Mouse (Mus musculus): ENCODE measurements around the gene Slc16a8. TPM values are rescaled to one million over a fixed set of nuclear protein-coding genes. Genes with fewer than 3 reads are reported as not detected.

Slc16a8 gene
- total RNA-seq, 1 experiment, result 0.58 TPM

- H3K36me3 ChIP-seq (ENCODE audit: control insufficient read depth, insufficient read depth, low read length, poor library complexity, severe bottlenecking), result no peaks in the 10 kb centered on the region
- in situ Hi-C loops (cut with MboI; ENCODE audit: low sequenced_read_pairs in 2 of 2, unreplicated experiment in 2 of 2), result no loop called here
- peaks cover 2 to 26% of the 10 kb centered on the region in 2 experiments; a peak in 3 of 4 replicates for H3K4me1 ChIP-seq (ENCODE audit: control insufficient read depth in 2 of 2, insufficient read depth in 2 of 2, low read length in 2 of 2, poor library complexity in 1 of 2)
- H3K4me3 ChIP-seq (ENCODE audit: insufficient read depth in 1 of 2, low read depth in 1 of 2, low read length in 2 of 2, poor library complexity in 1 of 2, severe bottlenecking in 1 of 2), result no peak overlapping the region
- TF ChIP-seq CHD2 (IDR thresholded peaks at IDR 0.05; ENCODE audit: low read depth, low read length) (no peak), MAFK (IDR thresholded peaks at IDR 0.05; ENCODE audit: insufficient read depth, low read depth, low read length) (no peak), HCFC1 (IDR thresholded peaks at IDR 0.05; ENCODE audit: borderline replicate concordance, insufficient read depth, low read length) (no peak), ZC3H11A (IDR thresholded peaks at IDR 0.05; ENCODE audit: borderline replicate concordance, low read depth, low read length) (no peak), ZNF384 (IDR thresholded peaks at IDR 0.05; ENCODE audit: low read depth, low read length) (no peak)
- H3K27ac ChIP-seq (ENCODE audit: insufficient read depth, low read depth, low read length, poor library complexity, severe bottlenecking), result no peak overlapping the region
- H3K9me3 ChIP-seq (ENCODE audit: control insufficient read depth, insufficient read depth, low read depth, low read length), result no peaks in the 10 kb centered on the region
- no peak for DNase-seq (ENCODE audit: low read depth, low spot score)
- no peak overlapping the region for H3K9ac ChIP-seq (ENCODE audit: insufficient read depth, low read depth, low read length, poor library complexity, severe bottlenecking)
Observed at GRCm38 (mm10) chr15:79208211-79208610, 46.4 kb downstream of the Slc16a8 start.

DNA sequence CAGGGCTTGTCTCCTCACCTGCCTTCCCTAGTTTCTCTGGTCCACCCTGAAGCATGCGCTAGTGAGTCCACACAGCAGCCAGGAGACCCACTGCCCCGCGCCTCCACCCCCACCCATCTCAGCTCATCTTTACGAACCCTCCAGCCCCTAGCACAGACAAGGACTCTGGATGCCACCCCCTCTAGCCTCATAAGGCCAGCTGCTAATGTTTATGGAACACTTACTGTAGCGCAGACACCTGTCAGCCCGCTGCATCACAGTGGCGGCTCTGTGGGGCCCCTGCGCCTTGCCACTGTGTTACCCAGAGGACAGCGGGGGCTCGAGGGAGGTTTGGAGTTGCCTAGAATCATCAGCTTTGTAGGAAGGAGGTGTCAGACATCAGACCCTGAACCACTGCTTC lies 52.0 kb downstream of the Slc16a8 start:
- Histone ChIP-seq H3K9ac (ENCODE audit: insufficient read depth, low read depth, low read length, poor library complexity, severe bottlenecking) (no peak overlapping the region), H3K27ac (ENCODE audit: insufficient read depth, low read depth, low read length, poor library complexity, severe bottlenecking) (no peak overlapping the region), H3K4me3 (ENCODE audit: insufficient read depth in 1 of 2, low read depth in 1 of 2, low read length in 2 of 2, poor library complexity in 1 of 2, severe bottlenecking in 1 of 2) (peak overlapping the region in 1 of 2 experiments; percentile 9; a peak in 1 of 4 replicates), H3K4me1 (ENCODE audit: control insufficient read depth in 2 of 2, insufficient read depth in 2 of 2, low read length in 2 of 2, poor library complexity in 1 of 2) (peaks cover 0 to 10% of the 10 kb centered on the region in 2 experiments; a peak in 1 of 4 replicates), H3K9me3 (ENCODE audit: control insufficient read depth, insufficient read depth, low read depth, low read length) (no peaks in the 10 kb centered on the region), H3K36me3 (ENCODE audit: control insufficient read depth, insufficient read depth, low read length, poor library complexity, severe bottlenecking) (no peaks in the 10 kb centered on the region)
- in situ Hi-C loops (cut with MboI; ENCODE audit: low sequenced_read_pairs in 2 of 2, unreplicated experiment in 2 of 2), result no loop called here
- no peak for DNase-seq (ENCODE audit: low read depth, low spot score)
- TF ChIP-seq CHD2 (IDR thresholded peaks at IDR 0.05; ENCODE audit: low read depth, low read length), result no peak
- TF ChIP-seq MAFK (IDR thresholded peaks at IDR 0.05; ENCODE audit: insufficient read depth, low read depth, low read length), result no peak
- no peak for TF ChIP-seq HCFC1 (IDR thresholded peaks at IDR 0.05; ENCODE audit: borderline replicate concordance, insufficient read depth, low read length)
- TF ChIP-seq ZC3H11A (IDR thresholded peaks at IDR 0.05; ENCODE audit: borderline replicate concordance, low read depth, low read length), result no peak
- TF ChIP-seq ZNF384 (IDR thresholded peaks at IDR 0.05; ENCODE audit: low read depth, low read length), result no peak

GRCm38 (mm10) chr15:79201491-79202150 lies 52.9 kb downstream of the Slc16a8 start:
- Histone ChIP-seq H3K9me3 (ENCODE audit: control insufficient read depth, insufficient read depth, low read depth, low read length) (no peaks in the 10 kb centered on the region), H3K4me3 (ENCODE audit: insufficient read depth in 1 of 2, low read depth in 1 of 2, low read length in 2 of 2, poor library complexity in 1 of 2, severe bottlenecking in 1 of 2) (no peak overlapping the region), H3K9ac (ENCODE audit: insufficient read depth, low read depth, low read length, poor library complexity, severe bottlenecking) (no peak overlapping the region), H3K36me3 (ENCODE audit: control insufficient read depth, insufficient read depth, low read length, poor library complexity, severe bottlenecking) (no peaks in the 10 kb centered on the region), H3K27ac (ENCODE audit: insufficient read depth, low read depth, low read length, poor library complexity, severe bottlenecking) (no peak overlapping the region), H3K4me1 (ENCODE audit: control insufficient read depth in 2 of 2, insufficient read depth in 2 of 2, low read length in 2 of 2, poor library complexity in 1 of 2) (peaks cover 0 to 5% of the 10 kb centered on the region in 2 experiments; a peak in 1 of 4 replicates)
- no peak for TF ChIP-seq HCFC1 (IDR thresholded peaks at IDR 0.05; ENCODE audit: borderline replicate concordance, insufficient read depth, low read length)
- TF ChIP-seq ZC3H11A (IDR thresholded peaks at IDR 0.05; ENCODE audit: borderline replicate concordance, low read depth, low read length), result no peak
- no peak for TF ChIP-seq CHD2 (IDR thresholded peaks at IDR 0.05; ENCODE audit: low read depth, low read length)
- TF ChIP-seq MAFK (IDR thresholded peaks at IDR 0.05; ENCODE audit: insufficient read depth, low read depth, low read length), result no peak
- no peak for TF ChIP-seq ZNF384 (IDR thresholded peaks at IDR 0.05; ENCODE audit: low read depth, low read length)
- in situ Hi-C loops (cut with MboI; ENCODE audit: low sequenced_read_pairs in 2 of 2, unreplicated experiment in 2 of 2), result no loop called here
- no peak for DNase-seq (ENCODE audit: low read depth, low spot score)

Other genes starting within 250 kb of the Slc16a8 start
- gene H1f0, start 226.3 kb downstream of the Slc16a8 start, total RNA-seq (2012; rRNA removed), result 39.9 and 41.0 TPM in 2 replicates
- gene Galr3, start 212.9 kb downstream of the Slc16a8 start, total RNA-seq (2012; rRNA removed), result not detected in 2 replicates
- gene Ankrd54, start 191.9 kb downstream of the Slc16a8 start, total RNA-seq (2012; rRNA removed), result 25.4 and 28.5 TPM in 2 replicates
- gene Eif3l, start 179.6 kb downstream of the Slc16a8 start, total RNA-seq (2012; rRNA removed), result 358 and 380 TPM in 2 replicates
- gene Micall1, start 145.9 kb downstream of the Slc16a8 start, total RNA-seq (2012; rRNA removed), result 7.7 and 7.8 TPM in 2 replicates
- gene Polr2f, start 113.8 kb downstream of the Slc16a8 start, total RNA-seq (2012; rRNA removed), result 238 and 318 TPM in 2 replicates
- gene 1700088E04Rik, start 113.5 kb downstream of the Slc16a8 start, total RNA-seq (2012; rRNA removed), result 1.9 and 2.6 TPM in 2 replicates
- 0.31 and 0.42 TPM in 2 replicates for gene Sox10, start 89.5 kb downstream of the Slc16a8 start, total RNA-seq (2012; rRNA removed)
- 61.0 and 85.9 TPM in 2 replicates for gene Pick1, start 25.6 kb downstream of the Slc16a8 start, total RNA-seq (2012; rRNA removed)
- 0.16 and 0.36 TPM in 2 replicates for gene Gm49486, start 25.4 kb downstream of the Slc16a8 start, total RNA-seq (2012; rRNA removed)
- gene Baiap2l2, start 30.8 kb upstream of the Slc16a8 start, total RNA-seq (2012; rRNA removed), result 0.13 and 0.58 TPM in 2 replicates
- 59.2 and 80.9 TPM in 2 replicates for gene Pla2g6, start 73.6 kb upstream of the Slc16a8 start, total RNA-seq (2012; rRNA removed)
- 9.7 and 13.2 TPM in 2 replicates for gene Maff, start 91.9 kb upstream of the Slc16a8 start, total RNA-seq (2012; rRNA removed)
- 40.6 and 51.7 TPM in 2 replicates for gene Tmem184b, start 148.8 kb upstream of the Slc16a8 start, total RNA-seq (2012; rRNA removed)
- 72.8 and 82.0 TPM in 2 replicates for gene Csnk1e, start 200.8 kb upstream of the Slc16a8 start, total RNA-seq (2012; rRNA removed)